Mouse (Mus musculus) heart, postnatal 0 days (tissue): ENCODE data around the gene Slc44a3.

Experiments used
- CTCF ChIP-seq: IDR thresholded peaks from 2 replicates; pipeline ENCODE4 v1.5.1; 2016; ENCODE audit warnings: antibody characterized with exemption, control low read depth, low read depth
- EP300 ChIP-seq: IDR thresholded peaks from 2 replicates; pipeline ENCODE4 v1.6.1; 2016; ENCODE audit warnings: antibody characterized with exemption, low read depth

- TF ChIP-seq CTCF (no peak), EP300 (no peak)
Observed at GRCm38 (mm10) chr3:121418251-121418601, 114.0 kb downstream of the Slc44a3 start.
